Mouse (Mus musculus) stomach, postnatal 0 days (tissue): ENCODE data around the gene Kif26b.

Source experiments
- CTCF ChIP-seq: IDR thresholded peaks from 2 replicates; pipeline ENCODE4 v1.5.1; 2016; ENCODE audit warnings: antibody characterized with exemption, low read depth, mild to moderate bottlenecking, moderate library complexity
- EP300 ChIP-seq: optimal IDR thresholded peaks from 2 replicates; pipeline ENCODE3; 2016; ENCODE audit warnings: antibody characterized with exemption

- TF ChIP-seq CTCF (no peak), EP300 (no peak)
These were observed 137.6 kb downstream of the Kif26b start for GRCm38 (mm10) chr1:178666524-178666923.
